Mouse (Mus musculus) layer of hippocampus, adult 18-20 months (tissue): ENCODE data around the gene Tuba1b. TPM values are rescaled to one million over a fixed set of nuclear protein-coding genes. Genes with fewer than 3 reads are reported as not detected.
"Not testable (repeated sequence)": the region's sequence is repeated elsewhere in the genome, so short reads cannot be mapped to it uniquely, and the experiment has no call there.

ENCODE experiments used
- DNase-seq, 2 experiments: peaks; one replicate each; pipeline ENCODE4 v3.0.0; 2022; ENCODE audit warnings: low spot score in 2 of 2
- total RNA-seq, 2 experiments: library from RNA; stranded (reverse); gene quantifications; 2 replicates each; pipeline ENCODE4 v1.2.3; 2021

Tuba1b gene
- total RNA-seq, 2 experiments from 2014 or later, result 448 to 490 TPM

- no peak for DNase-seq
Measured at GRCm38 (mm10) chr15:98927566-98927965, 6.8 kb downstream of the Tuba1b start.

- no peak for DNase-seq
Measured at GRCm38 (mm10) chr15:98924682-98925081, 9.7 kb downstream of the Tuba1b start.

GRCm38 (mm10) chr15:98923031-98923537 is 11.3 kb downstream of the Tuba1b start:
- no peak for DNase-seq

- no peak for DNase-seq
Measured at GRCm38 (mm10) chr15:98922581-98922980, 11.8 kb downstream of the Tuba1b start.

GRCm38 (mm10) chr15:98921510-98921909 is 12.9 kb downstream of the Tuba1b start:
- DNase-seq, result no peak

GRCm38 (mm10) chr15:98918499-98918895 is 15.9 kb downstream of the Tuba1b start:
- DNase-seq, result not testable (repeated sequence)

- DNase-seq, result peak; percentile 99
Measured at GRCm38 (mm10) chr15:98917538-98918498, 16.5 kb downstream of the Tuba1b start, which contains the start of gene Lmbr1l. Gene Lmbr1l (minus strand): TSS chr15:98918231.

GRCm38 (mm10) chr15:98917091-98917490 is 17.3 kb downstream of the Tuba1b start:
- DNase-seq, result peak in 1 of 2 experiments; percentile 30

GRCm38 (mm10) chr15:98916016-98916415 is 18.3 kb downstream of the Tuba1b start:
- no peak for DNase-seq

GRCm38 (mm10) chr15:98914903-98915302 is 19.5 kb downstream of the Tuba1b start:
- DNase-seq, result no peak

GRCm38 (mm10) chr15:98904692-98905091 is 29.7 kb downstream of the Tuba1b start:
- no peak for DNase-seq

- DNase-seq, result no peak
Measured at GRCm38 (mm10) chr15:98902600-98902999, 31.8 kb downstream of the Tuba1b start.

GRCm38 (mm10) chr15:98901530-98901929 is 32.8 kb downstream of the Tuba1b start:
- DNase-seq, result no peak

- no peak for DNase-seq
Measured at GRCm38 (mm10) chr15:98897928-98898800, 36.2 kb downstream of the Tuba1b start, which contains the start of gene Dhh. Gene Dhh (minus strand): TSS chr15:98898540.

GRCm38 (mm10) chr15:98897495-98897894 is 36.9 kb downstream of the Tuba1b start:
- DNase-seq, result no peak

GRCm38 (mm10) chr15:98895635-98896589 is 38.5 kb downstream of the Tuba1b start:
- no peak for DNase-seq

GRCm38 (mm10) chr15:98894746-98895634 is 39.4 kb downstream of the Tuba1b start:
- no peak for DNase-seq

GRCm38 (mm10) chr15:98893940-98894745 is 40.2 kb downstream of the Tuba1b start, which contains the start of gene Rhebl1:
Gene Rhebl1 (minus strand): TSS chr15:98894540.
- peak in 1 of 2 experiments; percentile 37 for DNase-seq
